Mouse (Mus musculus): ENCODE results near the gene Il2. TPM values are rescaled to one million over a fixed set of nuclear protein-coding genes. Genes with fewer than 3 reads are reported as not detected.

Gene Il2
- polyA plus RNA-seq, 1 experiment from 2014 or later: not detected

DNA sequence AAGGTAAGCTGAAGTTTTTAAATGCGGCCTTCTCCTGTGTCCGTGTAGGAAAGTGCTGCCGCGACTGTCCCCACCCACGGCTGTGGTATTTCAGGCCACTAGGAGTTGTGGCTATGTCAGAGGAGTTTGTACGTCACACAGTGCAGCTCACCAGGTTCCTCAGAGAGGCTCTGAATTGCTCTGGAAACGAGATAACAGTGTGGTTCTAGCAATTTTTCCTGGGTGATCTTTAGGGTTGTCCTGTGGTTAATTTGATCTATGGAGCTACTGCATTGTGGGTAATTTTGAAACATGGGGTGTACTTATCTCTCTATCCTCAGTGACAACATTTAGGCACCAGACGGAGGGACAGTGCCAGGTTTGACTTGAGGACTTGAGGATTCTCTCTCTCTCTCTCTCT is 31.3 kb upstream of the Il2 start:
- WGBS (ENCODE audit: insufficient replicate concordance): 38% methylated on average over 8 of the region's 8 CpGs
- TF ChIP-seq EP300 (IDR thresholded peaks at IDR 0.05; ENCODE audit: low read depth): no peak
- TF ChIP-seq CTCF (IDR thresholded peaks at IDR 0.05; ENCODE audit: low read depth): no peak
- ATAC-seq (peak; percentile 74), DNase-seq (no peak)
- H3K9me3 ChIP-seq (ENCODE audit: low read length): no peaks in the 10 kb centered on the region
- no peaks in the 10 kb centered on the region for H3K27me3 ChIP-seq (ENCODE audit: insufficient read depth, low read length)
- H3K4me2 ChIP-seq (ENCODE audit: low read depth, low read length): no peak overlapping the region
- H3K27ac ChIP-seq (ENCODE audit: low read depth): no peak overlapping the region
- no peak overlapping the region for H3K9ac ChIP-seq (replicated peaks)
- H3K4me1 ChIP-seq (ENCODE audit: insufficient read depth): 0 out of 2 replicates have a peak, but pooled peaks cover 5% of the 10 kb centered on the region
- H3K4me3 ChIP-seq (ENCODE audit: low read depth, low read length): no peak overlapping the region
- H3K36me3 ChIP-seq (replicated peaks; ENCODE audit: insufficient read depth, low read length): no peaks in the 10 kb centered on the region

DNA sequence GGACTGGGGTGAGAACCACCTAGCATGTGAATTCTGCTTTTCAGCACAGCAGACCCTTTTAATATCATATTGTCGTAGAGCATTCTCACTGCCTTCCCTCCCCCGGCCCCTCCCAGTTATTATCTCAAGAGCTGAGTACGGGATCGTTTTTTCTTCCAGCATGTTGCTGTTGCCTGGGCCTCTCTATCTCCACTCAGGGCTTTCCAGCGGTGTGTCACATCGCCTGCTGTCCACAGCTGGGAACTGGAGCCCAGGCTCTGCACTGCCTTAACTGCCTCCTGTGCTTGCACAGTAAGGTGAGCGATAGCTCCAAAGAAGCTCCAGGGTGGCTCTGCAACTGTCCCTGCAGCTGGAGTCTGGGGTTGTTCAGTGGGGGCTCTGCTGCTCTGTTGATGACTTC is 28.6 kb upstream of the Il2 start:
- no peaks in the 10 kb centered on the region for H3K36me3 ChIP-seq (replicated peaks; ENCODE audit: insufficient read depth, low read length)
- ATAC-seq (peak; percentile 30; the same call in 1 of the 2 replicates), DNase-seq (no peak)
- TF ChIP-seq CTCF (IDR thresholded peaks at IDR 0.05; ENCODE audit: low read depth) (no peak), EP300 (IDR thresholded peaks at IDR 0.05; ENCODE audit: low read depth) (no peak)
- no peak overlapping the region for H3K9ac ChIP-seq (replicated peaks)
- no peak overlapping the region for H3K4me3 ChIP-seq (ENCODE audit: low read depth, low read length)
- WGBS (ENCODE audit: insufficient replicate concordance): 56% methylated on average over 7 of the region's 7 CpGs
- H3K4me2 ChIP-seq (ENCODE audit: low read depth, low read length): no peak overlapping the region
- 0 out of 2 replicates have a peak, but pooled peaks cover 5% of the 10 kb centered on the region for H3K4me1 ChIP-seq (ENCODE audit: insufficient read depth)
- H3K27me3 ChIP-seq (ENCODE audit: insufficient read depth, low read length): no peaks in the 10 kb centered on the region
- no peaks in the 10 kb centered on the region for H3K9me3 ChIP-seq (ENCODE audit: low read length)
- H3K27ac ChIP-seq (ENCODE audit: low read depth): no peak overlapping the region

DNA sequence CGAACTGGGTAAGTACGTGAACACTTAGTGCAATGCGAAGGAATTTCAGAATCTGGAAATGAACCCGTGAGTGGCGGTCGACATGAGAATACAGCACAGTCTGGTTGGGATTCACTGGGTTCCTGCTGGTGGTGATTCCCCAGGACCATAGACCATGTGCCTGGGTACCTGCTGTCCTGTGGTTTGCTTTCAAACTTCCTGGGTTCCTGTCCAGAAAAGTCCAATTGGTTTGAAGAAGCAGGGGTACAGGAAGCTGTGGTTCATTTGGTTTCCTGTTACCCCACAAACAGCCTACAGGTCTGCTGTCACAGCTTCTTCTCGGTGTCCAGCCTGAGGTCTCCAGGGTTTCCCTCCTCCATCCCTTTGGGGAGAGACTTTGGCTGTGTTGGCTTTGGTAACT is 27.2 kb upstream of the Il2 start:
- DNase-seq: no peak
- H3K9me3 ChIP-seq (ENCODE audit: low read length): no peaks in the 10 kb centered on the region
- WGBS (ENCODE audit: insufficient replicate concordance): 61% methylated on average over 7 of the region's 7 CpGs
- ATAC-seq: no peak
- no peaks in the 10 kb centered on the region for H3K36me3 ChIP-seq (replicated peaks; ENCODE audit: insufficient read depth, low read length)
- 0 out of 2 replicates have a peak, but pooled peaks cover 2% of the 10 kb centered on the region for H3K4me1 ChIP-seq (ENCODE audit: insufficient read depth)
- no peak overlapping the region for H3K27ac ChIP-seq (ENCODE audit: low read depth)
- no peak overlapping the region for H3K9ac ChIP-seq (replicated peaks)
- no peak for TF ChIP-seq EP300 (IDR thresholded peaks at IDR 0.05; ENCODE audit: low read depth)
- no peak for TF ChIP-seq CTCF (IDR thresholded peaks at IDR 0.05; ENCODE audit: low read depth)
- no peak overlapping the region for H3K4me3 ChIP-seq (ENCODE audit: low read depth, low read length)
- H3K4me2 ChIP-seq (ENCODE audit: low read depth, low read length): 0 out of 2 replicates have a peak overlapping the region, but pooled peaks have one; percentile 22
- H3K27me3 ChIP-seq (ENCODE audit: insufficient read depth, low read length): no peaks in the 10 kb centered on the region

DNA sequence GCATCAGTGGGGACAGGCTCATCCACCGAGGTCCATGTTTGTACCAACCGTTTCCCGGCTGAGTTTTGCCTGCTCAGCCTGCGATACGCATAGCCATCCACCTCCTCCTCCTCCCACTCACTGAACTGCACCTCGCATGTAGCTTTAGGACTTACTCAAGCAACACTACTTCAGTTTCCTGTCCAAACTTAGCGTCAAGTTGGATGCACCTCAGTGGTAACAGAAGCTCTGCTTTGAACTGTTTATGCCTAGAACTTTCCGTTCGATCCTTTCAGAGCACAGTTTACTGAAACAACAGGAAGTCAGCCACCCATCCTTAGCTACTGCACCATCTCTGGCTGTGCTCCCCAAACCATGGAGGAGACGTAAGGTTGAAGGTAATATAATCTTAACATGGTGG is 26.5 kb upstream of the Il2 start:
- Histone ChIP-seq H3K4me2 (ENCODE audit: low read depth, low read length) (no peak overlapping the region), H3K4me3 (ENCODE audit: low read depth, low read length) (no peak overlapping the region), H3K27ac (ENCODE audit: low read depth) (no peak overlapping the region), H3K9me3 (ENCODE audit: low read length) (no peaks in the 10 kb centered on the region), H3K36me3 (replicated peaks; ENCODE audit: insufficient read depth, low read length) (no peaks in the 10 kb centered on the region), H3K27me3 (ENCODE audit: insufficient read depth, low read length) (no peaks in the 10 kb centered on the region), H3K9ac (replicated peaks) (no peak overlapping the region), H3K4me1 (ENCODE audit: insufficient read depth) (0 out of 2 replicates have a peak, but pooled peaks cover 2% of the 10 kb centered on the region)
- TF ChIP-seq EP300 (IDR thresholded peaks at IDR 0.05; ENCODE audit: low read depth) (no peak), CTCF (IDR thresholded peaks at IDR 0.05; ENCODE audit: low read depth) (no peak)
- ATAC-seq (no peak), DNase-seq (no peak)
- WGBS (ENCODE audit: insufficient replicate concordance): 62% methylated on average over 10 of the region's 10 CpGs

DNA sequence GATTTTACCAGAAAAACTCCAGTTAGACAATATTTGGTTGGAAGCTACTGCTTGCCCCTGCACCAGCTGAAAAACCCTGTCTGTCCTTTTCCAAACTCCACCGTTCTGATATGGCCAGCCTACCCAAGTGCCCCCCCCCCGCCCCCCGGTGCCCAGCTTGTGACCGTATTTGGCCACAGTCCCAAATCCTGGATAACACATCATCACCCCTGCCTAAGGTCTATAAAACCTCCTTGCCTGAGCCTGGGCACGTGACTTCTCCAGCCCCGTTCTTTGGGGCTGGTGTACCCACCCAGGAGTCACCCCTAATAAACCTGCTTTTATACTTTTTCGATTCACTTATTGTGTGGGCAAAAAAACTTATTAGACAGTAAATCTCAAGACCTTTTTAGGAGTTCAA is 21.1 kb upstream of the Il2 start:
- no peak overlapping the region for H3K9ac ChIP-seq (replicated peaks)
- no peaks in the 10 kb centered on the region for H3K27me3 ChIP-seq (ENCODE audit: insufficient read depth, low read length)
- 64% methylated on average over 7 of the region's 7 CpGs for WGBS (ENCODE audit: insufficient replicate concordance)
- no peak for TF ChIP-seq EP300 (IDR thresholded peaks at IDR 0.05; ENCODE audit: low read depth)
- no peak for TF ChIP-seq CTCF (IDR thresholded peaks at IDR 0.05; ENCODE audit: low read depth)
- no peak overlapping the region for H3K4me2 ChIP-seq (ENCODE audit: low read depth, low read length)
- H3K9me3 ChIP-seq (ENCODE audit: low read length): no peaks in the 10 kb centered on the region
- no peak overlapping the region for H3K4me3 ChIP-seq (ENCODE audit: low read depth, low read length)
- H3K27ac ChIP-seq (ENCODE audit: low read depth): no peak overlapping the region
- no peaks in the 10 kb centered on the region for H3K36me3 ChIP-seq (replicated peaks; ENCODE audit: insufficient read depth, low read length)
- ATAC-seq (no peak), DNase-seq (no peak)
- 0 out of 2 replicates have a peak, but pooled peaks cover 2% of the 10 kb centered on the region for H3K4me1 ChIP-seq (ENCODE audit: insufficient read depth)

DNA sequence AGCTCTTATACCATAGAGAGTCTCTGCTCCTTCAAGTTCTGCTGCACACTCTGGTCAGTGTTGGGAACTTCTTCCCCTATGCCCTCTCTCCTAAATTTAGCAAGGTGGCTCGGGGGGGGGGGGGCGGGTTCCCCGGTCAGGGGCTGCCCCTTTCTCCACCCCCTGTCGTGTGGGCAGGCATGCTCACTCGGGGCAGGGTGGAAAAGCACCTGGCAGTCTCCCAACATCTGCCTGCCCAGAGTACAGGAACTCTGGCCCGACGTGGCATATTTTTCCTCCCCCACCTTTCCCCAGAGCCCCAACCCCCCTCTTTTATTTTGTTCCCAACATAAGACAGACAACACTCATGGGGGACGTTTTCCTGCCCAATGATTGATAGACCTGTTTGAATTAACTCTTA is 20.6 kb upstream of the Il2 start:
- Histone ChIP-seq H3K4me1 (ENCODE audit: insufficient read depth) (0 out of 2 replicates have a peak, but pooled peaks cover 4% of the 10 kb centered on the region), H3K9ac (replicated peaks) (no peak overlapping the region), H3K4me3 (ENCODE audit: low read depth, low read length) (no peak overlapping the region), H3K27ac (ENCODE audit: low read depth) (no peak overlapping the region), H3K9me3 (ENCODE audit: low read length) (no peaks in the 10 kb centered on the region), H3K36me3 (replicated peaks; ENCODE audit: insufficient read depth, low read length) (no peaks in the 10 kb centered on the region), H3K4me2 (ENCODE audit: low read depth, low read length) (no peak overlapping the region), H3K27me3 (ENCODE audit: insufficient read depth, low read length) (no peaks in the 10 kb centered on the region)
- ATAC-seq (peak; percentile 47; the same call in 1 of the 2 replicates), DNase-seq (peak; percentile 44)
- 9% methylated on average over 7 of the region's 8 CpGs for WGBS (ENCODE audit: insufficient replicate concordance)
- TF ChIP-seq EP300 (IDR thresholded peaks at IDR 0.05; ENCODE audit: low read depth): no peak
- no peak for TF ChIP-seq CTCF (IDR thresholded peaks at IDR 0.05; ENCODE audit: low read depth)

DNA sequence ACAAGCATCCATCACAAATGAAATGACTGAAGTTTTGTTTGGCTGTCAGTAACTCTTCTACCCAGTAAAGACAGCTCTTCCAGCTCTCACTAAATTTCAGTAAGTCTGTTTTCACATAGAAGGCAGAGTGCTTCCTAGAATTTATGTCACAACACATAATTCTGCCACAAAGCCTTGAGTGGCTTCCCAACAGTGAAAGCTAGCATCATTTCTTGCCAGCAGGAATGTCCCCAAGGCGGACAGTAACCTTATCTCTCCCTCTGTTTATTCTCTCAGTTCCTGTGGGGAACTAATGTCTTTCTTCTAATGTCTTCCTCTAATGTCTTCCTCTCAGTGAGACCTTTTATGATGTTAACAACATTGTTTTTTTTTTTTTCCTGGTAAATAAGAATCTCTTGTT is 19.2 kb upstream of the Il2 start:
- Histone ChIP-seq H3K4me1 (ENCODE audit: insufficient read depth) (0 out of 2 replicates have a peak, but pooled peaks cover 5% of the 10 kb centered on the region), H3K36me3 (replicated peaks; ENCODE audit: insufficient read depth, low read length) (no peaks in the 10 kb centered on the region), H3K4me3 (ENCODE audit: low read depth, low read length) (no peak overlapping the region), H3K27ac (ENCODE audit: low read depth) (no peak overlapping the region), H3K27me3 (ENCODE audit: insufficient read depth, low read length) (no peaks in the 10 kb centered on the region), H3K9me3 (ENCODE audit: low read length) (no peaks in the 10 kb centered on the region), H3K4me2 (ENCODE audit: low read depth, low read length) (no peak overlapping the region), H3K9ac (replicated peaks) (no peak overlapping the region)
- 28% methylated on average over 1 of the region's 1 CpGs for WGBS (ENCODE audit: insufficient replicate concordance)
- DNase-seq: no peak
- TF ChIP-seq EP300 (IDR thresholded peaks at IDR 0.05; ENCODE audit: low read depth) (no peak), CTCF (IDR thresholded peaks at IDR 0.05; ENCODE audit: low read depth) (no peak)
- no peak for ATAC-seq
